Mouse (Mus musculus) bone marrow macrophage, adult 2 months (primary cell): ENCODE measurements around the gene Kars. TPM values are rescaled to one million over a fixed set of nuclear protein-coding genes. Genes with fewer than 3 reads are reported as not detected.

Experiments used
- H3K27ac ChIP-seq: 2 replicates; pipeline ENCODE4 v1.5.1; 2012; ENCODE audit warnings: low read depth, low read length; ENCODE audit not compliant: insufficient read depth
- H3K4me1 ChIP-seq: 2 replicates; pipeline ENCODE4 v1.6.1; 2012; ENCODE audit warnings: low read length; ENCODE audit not compliant: control insufficient read depth, insufficient read depth
- H3K4me3 ChIP-seq: 2 replicates; pipeline ENCODE4 v1.5.1; 2012; ENCODE audit warnings: mild to moderate bottlenecking, low read length, moderate library complexity; ENCODE audit not compliant: insufficient read depth
- CTCF ChIP-seq: IDR thresholded peaks from 2 replicates; pipeline ENCODE4 v1.5.1; 2012; ENCODE audit warnings: low read depth, mild to moderate bottlenecking, low read length, moderate library complexity
- POLR2A ChIP-seq: IDR thresholded peaks from 2 replicates; pipeline ENCODE4 v1.6.1; 2012; ENCODE audit warnings: mild to moderate bottlenecking, low read depth, low read length, borderline replicate concordance
- polyA plus RNA-seq: library from polyadenylated mRNA; stranded (reverse); fragments of >200 nt; gene quantifications from 2 replicates; pipeline ENCODE4 v1.2.4, GENCODE M21; 2012; ENCODE audit not compliant: missing spikeins, insufficient read depth, insufficient read length

Kars gene
- polyA plus RNA-seq, result 45.6 and 53.8 TPM in 2 replicates

DNA sequence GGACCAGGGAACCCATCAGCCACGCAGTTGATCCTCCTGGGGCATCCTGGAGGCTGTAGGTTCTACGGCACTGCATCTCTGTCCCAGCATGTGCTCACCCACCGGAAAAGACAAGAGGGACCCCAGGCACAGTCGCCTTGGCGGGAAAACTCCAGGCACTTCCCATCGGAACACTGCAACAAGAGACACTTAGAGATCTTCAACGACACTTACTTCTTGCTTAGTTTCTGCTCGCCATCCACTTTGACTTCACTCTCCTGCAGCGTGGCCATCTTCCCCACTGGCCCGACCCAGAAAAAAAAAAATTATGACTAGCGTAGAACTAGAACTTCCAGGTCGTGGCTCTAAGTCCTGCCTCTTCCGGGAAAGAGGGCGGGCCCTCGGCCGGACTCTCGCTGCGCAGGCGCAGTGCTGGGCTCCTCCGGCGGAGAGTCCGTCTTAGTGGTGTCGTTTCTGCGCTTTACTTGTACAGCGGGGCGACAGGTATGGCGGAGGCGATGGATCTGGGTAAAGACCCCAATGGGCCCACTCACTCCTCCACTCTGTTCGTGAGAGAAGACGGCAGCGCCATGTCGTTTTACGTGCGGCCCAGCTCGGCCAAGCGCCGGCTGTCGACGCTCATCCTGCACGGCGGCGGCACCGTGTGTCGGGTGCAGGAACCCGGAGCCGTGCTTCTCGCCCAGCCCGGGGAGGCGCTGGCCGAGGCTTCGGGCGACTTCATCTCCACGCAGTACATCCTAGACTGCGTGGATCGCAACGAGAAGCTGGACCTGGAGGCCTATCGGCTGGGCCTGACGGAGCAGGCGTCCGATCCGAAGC lies at the start of gene Kars, which contains the start of gene Terf2ip:
Kars (minus strand) TSS at position 327 of the 819 bp plus-strand sequence.
Terf2ip (plus strand) TSS at position 402 of the 819 bp plus-strand sequence.
- Histone ChIP-seq H3K27ac (peak within 1 kb of the TSS; percentile 48), H3K4me1 (peaks cover 9% of the 10 kb centered on the region), H3K4me3 (peak within 1 kb of the TSS; percentile 80)
- TF ChIP-seq CTCF, result no peak
- TF ChIP-seq POLR2A, result no peak

GRCm38 (mm10) chr8:112054456-112054855 lies 43.3 kb upstream of the Kars start:
- H3K4me1 ChIP-seq, result no peaks in the 10 kb centered on the region
- no peak overlapping the region for H3K4me3 ChIP-seq
- no peak overlapping the region for H3K27ac ChIP-seq
- TF ChIP-seq POLR2A (no peak), CTCF (no peak)

- Histone ChIP-seq H3K4me1 (no peaks in the 10 kb centered on the region), H3K4me3 (no peak overlapping the region), H3K27ac (no peak overlapping the region)
- TF ChIP-seq CTCF (no peak), POLR2A (no peak)
Measured at GRCm38 (mm10) chr8:112051537-112051936, 40.4 kb upstream of the Kars start.

DNA sequence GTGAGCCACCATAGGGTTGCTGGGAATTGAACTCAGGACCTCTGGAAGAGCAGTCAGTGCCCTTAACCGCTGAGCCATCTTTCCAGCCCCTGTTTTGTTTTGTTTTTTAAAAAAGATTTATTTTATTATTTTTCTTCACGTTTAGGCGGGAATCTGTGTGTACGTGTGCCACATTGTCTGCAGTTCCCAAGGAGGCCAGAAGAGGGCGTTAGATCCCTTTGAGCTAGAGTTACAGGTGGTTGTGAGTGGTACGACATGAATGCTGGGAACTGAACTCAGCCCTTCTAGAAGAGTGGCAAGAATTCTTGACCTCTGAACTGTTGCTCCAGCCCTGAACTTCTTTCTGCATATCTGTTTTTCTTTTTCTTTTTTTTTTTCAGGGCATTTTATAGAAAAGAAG lies 38.9 kb upstream of the Kars start:
- TF ChIP-seq CTCF (no peak), POLR2A (no peak)
- no peak overlapping the region for H3K27ac ChIP-seq
- no peak overlapping the region for H3K4me3 ChIP-seq
- H3K4me1 ChIP-seq, result no peaks in the 10 kb centered on the region

- Histone ChIP-seq H3K27ac (no peak overlapping the region), H3K4me1 (no peaks in the 10 kb centered on the region), H3K4me3 (no peak overlapping the region)
- no peak for TF ChIP-seq POLR2A
- TF ChIP-seq CTCF, result no peak
Measured at GRCm38 (mm10) chr8:112048293-112048692, 37.2 kb upstream of the Kars start.

- Histone ChIP-seq H3K4me3 (no peak overlapping the region), H3K4me1 (no peaks in the 10 kb centered on the region), H3K27ac (no peak overlapping the region)
- TF ChIP-seq POLR2A (no peak), CTCF (peak; percentile 30; the same call in 1 of the 2 replicates)
Measured at GRCm38 (mm10) chr8:112045896-112046295, 34.8 kb upstream of the Kars start.

GRCm38 (mm10) chr8:112045182-112045581 lies 34.1 kb upstream of the Kars start:
- Histone ChIP-seq H3K4me1 (no peaks in the 10 kb centered on the region), H3K4me3 (no peak overlapping the region), H3K27ac (no peak overlapping the region)
- peak; percentile 24; the same call in 1 of the 2 replicates for TF ChIP-seq CTCF
- TF ChIP-seq POLR2A, result no peak

DNA sequence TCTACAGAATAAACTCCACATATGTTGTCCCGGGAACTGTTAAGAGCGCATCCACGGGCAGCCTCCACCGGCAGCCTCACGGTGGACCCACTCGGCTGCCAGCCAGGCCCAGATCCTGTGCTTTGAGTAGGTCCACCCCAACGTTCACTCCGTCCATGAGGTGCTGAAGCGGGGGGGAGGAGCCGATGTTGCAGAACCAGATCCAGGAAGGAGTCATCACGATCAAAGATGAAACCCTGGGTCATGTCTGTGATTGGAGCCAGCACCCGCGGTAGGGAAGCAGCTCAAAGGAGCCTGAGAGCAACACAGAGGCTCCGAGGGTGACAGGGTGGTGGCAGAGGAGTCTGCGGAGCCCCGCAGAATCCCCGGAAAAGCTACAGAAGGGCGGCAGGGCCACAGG lies 26.4 kb upstream of the Kars start:
- Histone ChIP-seq H3K27ac (no peak overlapping the region), H3K4me3 (no peak overlapping the region), H3K4me1 (no peaks in the 10 kb centered on the region)
- TF ChIP-seq POLR2A, result no peak
- no peak for TF ChIP-seq CTCF

DNA sequence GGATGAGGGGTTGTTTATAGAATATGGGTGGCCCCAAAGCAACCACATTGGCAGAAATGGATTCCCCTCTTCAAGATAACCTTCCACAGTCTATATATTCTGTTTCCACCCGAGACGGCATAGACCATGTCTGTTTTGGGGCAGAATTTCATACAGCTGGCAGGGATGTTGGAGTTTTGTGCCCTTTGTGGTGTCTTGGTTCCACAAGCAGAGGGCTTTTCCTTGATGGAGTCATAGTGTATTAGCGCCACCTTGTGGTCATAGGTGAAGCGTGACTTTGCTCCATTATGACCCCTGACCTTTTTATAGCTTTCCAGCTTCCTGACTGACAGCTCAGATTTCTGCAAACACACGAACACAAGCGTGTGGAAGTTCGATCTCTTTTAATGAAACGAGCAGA lies 23.5 kb upstream of the Kars start:
- no peak for TF ChIP-seq POLR2A
- TF ChIP-seq CTCF, result no peak
- H3K4me1 ChIP-seq, result 0 out of 2 replicates have a peak, but pooled peaks cover 4% of the 10 kb centered on the region
- no peak overlapping the region for H3K4me3 ChIP-seq
- no peak overlapping the region for H3K27ac ChIP-seq

DNA sequence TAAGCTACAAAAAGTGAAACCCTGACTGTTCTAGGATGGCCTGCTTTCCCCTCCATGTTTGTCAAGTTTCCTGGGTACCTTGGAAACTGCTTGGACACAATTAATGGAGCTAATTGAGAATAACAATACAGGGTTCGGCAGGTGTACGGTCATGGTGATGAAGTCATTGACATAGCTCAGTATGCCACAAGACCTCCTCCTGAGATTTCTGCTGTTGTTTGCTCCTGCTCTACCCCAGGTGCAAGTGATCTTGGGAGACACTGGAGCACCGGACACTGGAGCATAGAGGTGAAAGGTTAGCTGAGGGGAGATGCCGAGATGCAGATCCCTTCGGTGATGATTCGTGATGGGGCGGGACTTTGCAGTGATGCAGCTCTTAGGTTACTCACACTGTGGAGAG lies 21.9 kb upstream of the Kars start:
- 0 out of 2 replicates have a peak, but pooled peaks cover 6% of the 10 kb centered on the region for H3K4me1 ChIP-seq
- no peak overlapping the region for H3K4me3 ChIP-seq
- TF ChIP-seq CTCF (no peak), POLR2A (no peak)
- no peak overlapping the region for H3K27ac ChIP-seq
